Mouse (Mus musculus) C2C12 (cell line): Measurements from ENCODE around the gene Kdm4c.

Experiments
- CTCF ChIP-seq: IDR thresholded peaks from one replicate; pipeline ENCODE4 v1.5.1; 2011; ENCODE audit not compliant: control insufficient read depth, insufficient read depth, insufficient read length
- MAX ChIP-seq: IDR thresholded peaks from one replicate; pipeline ENCODE4 v1.6.1; 2011; ENCODE audit warnings: mild to moderate bottlenecking, control low read depth
- USF1 ChIP-seq: IDR thresholded peaks from one replicate; pipeline ENCODE4 v1.6.1; 2011; ENCODE audit warnings: low read depth, mild to moderate bottlenecking, control low read depth, moderate library complexity

DNA sequence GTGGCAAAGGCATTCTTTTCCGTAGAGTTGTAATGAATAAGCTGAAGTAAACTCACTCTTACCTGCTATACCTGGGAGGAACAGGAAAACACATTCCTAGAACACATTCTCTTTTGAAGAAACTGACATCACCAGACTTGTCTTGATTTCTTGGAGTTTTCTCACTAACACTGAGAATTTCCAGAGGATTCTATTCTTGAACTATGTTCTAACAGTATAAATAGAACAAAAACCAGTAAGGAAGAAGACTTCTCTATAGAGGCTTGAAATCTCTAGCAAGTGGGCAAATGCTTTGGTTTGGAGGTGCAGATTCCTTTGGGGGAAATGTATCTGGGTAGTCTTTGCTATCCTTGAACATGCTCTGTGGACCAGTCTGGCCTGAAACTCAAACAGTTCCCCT, 166.4 kb downstream of the Kdm4c start:
- TF ChIP-seq CTCF = no peak
- no peak for TF ChIP-seq MAX
- no peak for TF ChIP-seq USF1
